Mouse (Mus musculus) hindbrain, postnatal 0 days (tissue): ENCODE data around the gene Cops4. TPM values are rescaled to one million over a fixed set of nuclear protein-coding genes. Genes with fewer than 3 reads are reported as not detected.
A peak's percentile ranks its signal among the peaks of the same experiment; 100 is the strongest.

Experiments
- ATAC-seq: fragments of 200-750 bp; cut with Nextera tagmentation; 2 replicates; pipeline ENCODE4 v1.8.0; 2017; ENCODE audit warnings: mild to moderate bottlenecking, moderate TSS enrichment, moderate library complexity
- DNase-seq: peaks from one replicate; pipeline ENCODE4 v3.0.0-alpha.2; 2015; ENCODE audit warnings: low spot score
- H3K27ac ChIP-seq: fragments of 300-500 bp; sonication (generic); 2 replicates; pipeline ENCODE4 v1.5.1; 2014; ENCODE audit warnings: mild to moderate bottlenecking
- H3K27me3 ChIP-seq: fragments of 300-500 bp; sonication (generic); 2 replicates; pipeline ENCODE4 v1.6.1; 2014; ENCODE audit warnings: low read length, mixed read lengths; ENCODE audit not compliant: insufficient read depth
- H3K36me3 ChIP-seq: fragments of 300-500 bp; sonication (generic); 2 replicates; pipeline ENCODE4 v1.6.1; 2014; ENCODE audit warnings: low read length, mixed read lengths; ENCODE audit not compliant: insufficient read depth
- H3K4me1 ChIP-seq: fragments of 300-500 bp; sonication (generic); 2 replicates; pipeline ENCODE4 v1.6.1; 2014; ENCODE audit warnings: antibody characterized with exemption, low read length, mixed read lengths; ENCODE audit not compliant: insufficient read depth
- H3K4me2 ChIP-seq: fragments of 300-500 bp; sonication (generic); 2 replicates; pipeline ENCODE4 v1.6.1; 2014; ENCODE audit warnings: low read depth, mild to moderate bottlenecking, low read length, moderate library complexity, mixed read lengths
- H3K4me3 ChIP-seq: fragments of 300-500 bp; sonication (generic); 2 replicates; pipeline ENCODE4 v1.5.1; 2014; ENCODE audit warnings: low read length
- H3K9ac ChIP-seq: fragments of 300-500 bp; sonication (generic); replicated peaks from 2 replicates; pipeline ENCODE4 v1.6.1; 2014; ENCODE audit warnings: mild to moderate bottlenecking, low read length, moderate library complexity, mixed read lengths
- H3K9me3 ChIP-seq: fragments of 300-500 bp; sonication (generic); 2 replicates; pipeline ENCODE4 v1.6.1; 2016; ENCODE audit warnings: low read length, mixed read lengths
- CTCF ChIP-seq: IDR thresholded peaks from 2 replicates; pipeline ENCODE4 v1.5.1; 2016; ENCODE audit warnings: antibody characterized with exemption, control low read depth, low read depth
- WGBS: fragments of 180-500 bp; shearing (Covaris S2); extraction: QIAGEN DNeasy Blood & Tissue Kit; methylation state at CpG from one replicate; pipeline ENCODE4 v1.1.7; 2014; 5-methylcytosine and 5-hydroxymethylcytosine counted together
- polyA plus RNA-seq: library from polyadenylated mRNA; unstranded; fragments of >200 nt; fragmentation: Nextera tagmentation; extraction: Ambion mirVana; gene quantifications from 2 replicates; pipeline ENCODE4 v1.2.1, GENCODE M21; 2015
- total RNA-seq: library from RNA; depleted of rRNA; stranded (reverse); fragments of >200 nt; gene quantifications from 2 replicates; pipeline ENCODE4 v1.2.3, GENCODE M21; 2014

The Cops4 gene
- total and polyA plus RNA-seq, 2 experiments from 2014 or later: 97.5 to 169 TPM

- DNase-seq (no peak), ATAC-seq (no peak)
- Histone ChIP-seq H3K9me3 (no peaks in the 10 kb centered on the region), H3K27me3 (no peaks in the 10 kb centered on the region), H3K4me2 (no peak overlapping the region), H3K4me1 (no peaks in the 10 kb centered on the region), H3K27ac (no peak overlapping the region), H3K4me3 (no peak overlapping the region), H3K36me3 (peaks cover 20% of the 10 kb centered on the region; the same call in 1 of the 2 replicates), H3K9ac (no peak overlapping the region)
- no peak for TF ChIP-seq CTCF
- 76% methylated on average over 2 of the region's 2 CpGs for WGBS
Measured at GRCm38 (mm10) chr5:100551952-100552351, 33.8 kb downstream of the Cops4 start.

GRCm38 (mm10) chr5:100553426-100553825 is 35.3 kb downstream of the Cops4 start:
- ATAC-seq: no peak
- TF ChIP-seq CTCF: no peak
- Histone ChIP-seq H3K27me3 (no peaks in the 10 kb centered on the region), H3K9me3 (no peaks in the 10 kb centered on the region), H3K4me2 (no peak overlapping the region), H3K4me1 (no peaks in the 10 kb centered on the region), H3K36me3 (0 out of 2 replicates have a peak, but pooled peaks cover 5% of the 10 kb centered on the region), H3K9ac (no peak overlapping the region), H3K27ac (no peak overlapping the region), H3K4me3 (no peak overlapping the region)
- WGBS: 51% methylated on average over 8 of the region's 8 CpGs
- DNase-seq: peak; percentile 36

- no peaks in the 10 kb centered on the region for H3K4me1 ChIP-seq
- no peak overlapping the region for H3K4me3 ChIP-seq
- DNase-seq (no peak), ATAC-seq (no peak)
- H3K4me2 ChIP-seq: no peak overlapping the region
- no peaks in the 10 kb centered on the region for H3K36me3 ChIP-seq
- H3K27me3 ChIP-seq: no peaks in the 10 kb centered on the region
- WGBS: 90% methylated on average over 14 of the region's 14 CpGs
- no peak overlapping the region for H3K27ac ChIP-seq
- no peak for TF ChIP-seq CTCF
- H3K9ac ChIP-seq: no peak overlapping the region
- no peaks in the 10 kb centered on the region for H3K9me3 ChIP-seq
Measured at GRCm38 (mm10) chr5:100557019-100557418, 38.9 kb downstream of the Cops4 start.

GRCm38 (mm10) chr5:100557537-100557936 is 39.4 kb downstream of the Cops4 start:
- no peaks in the 10 kb centered on the region for H3K36me3 ChIP-seq
- 72% methylated on average over 9 of the region's 9 CpGs for WGBS
- H3K27ac ChIP-seq: no peak overlapping the region

GRCm38 (mm10) chr5:100558783-100559182 is 40.7 kb downstream of the Cops4 start:
- H3K4me2 ChIP-seq: no peak overlapping the region
- DNase-seq (no peak), ATAC-seq (no peak)
- no peaks in the 10 kb centered on the region for H3K9me3 ChIP-seq
- no peak overlapping the region for H3K27ac ChIP-seq
- no peak for TF ChIP-seq CTCF
- 83% methylated on average over 3 of the region's 3 CpGs for WGBS
- no peaks in the 10 kb centered on the region for H3K27me3 ChIP-seq
- no peak overlapping the region for H3K9ac ChIP-seq
- H3K4me3 ChIP-seq: no peak overlapping the region
- H3K36me3 ChIP-seq: no peaks in the 10 kb centered on the region
- H3K4me1 ChIP-seq: no peaks in the 10 kb centered on the region

More at GRCm38 (mm10) chr5:100557537-100557936, 39.4 kb downstream of the Cops4 start:
- H3K4me3 ChIP-seq: no peak overlapping the region
- no peaks in the 10 kb centered on the region for H3K9me3 ChIP-seq
- no peaks in the 10 kb centered on the region for H3K4me1 ChIP-seq
- H3K4me2 ChIP-seq: no peak overlapping the region
- TF ChIP-seq CTCF: no peak
- no peak for ATAC-seq
- DNase-seq: no peak
- no peak overlapping the region for H3K9ac ChIP-seq
- H3K27me3 ChIP-seq: no peaks in the 10 kb centered on the region

- Histone ChIP-seq H3K4me1 (no peaks in the 10 kb centered on the region), H3K36me3 (no peaks in the 10 kb centered on the region), H3K27me3 (no peaks in the 10 kb centered on the region), H3K27ac (no peak overlapping the region), H3K4me3 (no peak overlapping the region), H3K9me3 (no peaks in the 10 kb centered on the region), H3K9ac (no peak overlapping the region), H3K4me2 (no peak overlapping the region)
- no peak for TF ChIP-seq CTCF
- WGBS: 95% methylated on average over 7 of the region's 7 CpGs
- no peak for DNase-seq
- ATAC-seq: no peak
Measured at GRCm38 (mm10) chr5:100559357-100559756, 41.2 kb downstream of the Cops4 start.

- H3K9ac ChIP-seq: no peak overlapping the region
- whole genome bisulfite sequencing: 90% methylated on average over 9 of the region's 9 CpGs
- no peak for ATAC-seq
- no peaks in the 10 kb centered on the region for H3K27me3 ChIP-seq
- TF ChIP-seq CTCF: no peak
- H3K4me1 ChIP-seq: no peaks in the 10 kb centered on the region
- no peak overlapping the region for H3K27ac ChIP-seq
- H3K4me3 ChIP-seq: no peak overlapping the region
- H3K9me3 ChIP-seq: no peaks in the 10 kb centered on the region
- no peaks in the 10 kb centered on the region for H3K36me3 ChIP-seq
- no peak overlapping the region for H3K4me2 ChIP-seq
- no peak for DNase-seq
Measured at GRCm38 (mm10) chr5:100562702-100563101, 44.6 kb downstream of the Cops4 start.
